In genomic region chr7:116246696-116247376, GRCm38 (mm10) we compare ENCODE assay signal across 9 mouse cellular contexts.
DNase-seq lines count a peak whose midpoint lies in the region; ATAC-seq and TF ChIP-seq lines count a peak whose summit lies in the region.
"Had no signal": no experiment of that assay in that cellular context is flagged by ENCODE, and none has a peak within 500 bp of the region (broad histone marks: within the 10 kb centered on the region; RNA-seq: fewer than 3 reads in every experiment).

No protein-coding gene starts in this region.

- H3K4me2 ChIP-seq in heart, embryonic 13.5 days, result peak overlapping the region; percentile 69
- peak overlapping the region; percentile 12 for H3K4me2 ChIP-seq in midbrain, embryonic 11.5 days

- in situ Hi-C loops in ES-E14 (cut with MboI; ENCODE audit: low sequenced_read_pairs in 2 of 2, unreplicated experiment in 2 of 2), result no loop called here

- H3K9ac ChIP-seq in heart, embryonic 13.5 days, result peak overlapping the region; percentile 73
- peak overlapping the region; percentile 12; the same call in 1 of the 2 replicates for H3K9ac ChIP-seq in ES-E14 (ENCODE audit: insufficient read depth, low read depth, low read length, poor library complexity, severe bottlenecking)
- no peak overlapping the region for H3K9ac ChIP-seq in midbrain, embryonic 11.5 days (ENCODE audit: low read length)

- 13% methylated on average over 15 of the region's 15 CpGs for WGBS in heart, embryonic 13.5 days
- WGBS in midbrain, embryonic 11.5 days, result 36% methylated on average over 15 of the region's 15 CpGs

- ATAC-seq in heart, embryonic 13.5 days (ENCODE audit: extremely low read depth, insufficient number of reproducible peaks, low FRiP score, low TSS enrichment), result no peak; the same call in 1 of the 2 replicates
- ATAC-seq in granulocyte monocyte progenitor cell, adult 5-6 weeks (replicated peaks; ENCODE audit: poor library complexity, severe bottlenecking), result 0 out of 2 replicates have a peak, but pooled peaks have one; percentile 5
- ATAC-seq in midbrain, embryonic 11.5 days (ENCODE audit: low FRiP score), result peak; percentile 24; the same call in 1 of the 2 replicates
- ATAC-seq in erythroid progenitor cell, adult 5-6 weeks (replicated peaks; ENCODE audit: low FRiP score, poor library complexity, severe bottlenecking), result no peak
- ATAC-seq: Patski had no signal

- peak overlapping the region; percentile 72 for H3K27ac ChIP-seq in heart, embryonic 13.5 days (replicated peaks)
- no peak overlapping the region for H3K27ac ChIP-seq in ES-E14 (ENCODE audit: insufficient read depth, low read depth, low read length, poor library complexity, severe bottlenecking)
- H3K27ac ChIP-seq in midbrain, embryonic 11.5 days (ENCODE audit: low read depth, low read length), result no peak overlapping the region

- no peak for DNase-seq in heart, adult 9 months (ENCODE audit: low spot score in 2 of 2)
- DNase-seq in ES-E14 (ENCODE audit: low read depth, low spot score), result no peak
- no peak for DNase-seq in midbrain, embryonic 11.5 days (ENCODE audit: low spot score, missing footprints)
- no peak for DNase-seq in ovary, postnatal 14 days (ENCODE audit: low spot score)
- no peak for DNase-seq in frontal cortex, postnatal 36 days (ENCODE audit: low spot score in 2 of 2)

- H3K36me3 ChIP-seq in heart, embryonic 13.5 days, result no peaks in the 10 kb centered on the region
- H3K36me3 ChIP-seq in ES-E14 (ENCODE audit: control insufficient read depth, insufficient read depth, low read length, poor library complexity, severe bottlenecking), result peaks cover 4% of the 10 kb centered on the region; the same call in 1 of the 2 replicates
- H3K36me3 ChIP-seq in midbrain, embryonic 11.5 days (ENCODE audit: control insufficient read depth, insufficient read depth, low read length), result no peaks in the 10 kb centered on the region

- no peaks in the 10 kb centered on the region for H3K9me3 ChIP-seq in heart, embryonic 13.5 days
- H3K9me3 ChIP-seq in ES-E14 (ENCODE audit: control insufficient read depth, insufficient read depth, low read depth, low read length), result no peaks in the 10 kb centered on the region
- peaks cover 3% of the 10 kb centered on the region; the same call in 1 of the 2 replicates for H3K9me3 ChIP-seq in midbrain, embryonic 11.5 days (ENCODE audit: control insufficient read depth, low read length)

- peak overlapping the region; percentile 34 for H3K4me3 ChIP-seq in heart, embryonic 13.5 days
- H3K4me3 ChIP-seq in ES-E14 (ENCODE audit: insufficient read depth in 1 of 2, low read depth in 1 of 2, low read length in 2 of 2, poor library complexity in 1 of 2, severe bottlenecking in 1 of 2), result peak overlapping the region in 1 of 2 experiments; percentile 43; a peak in 1 of 4 replicates
- no peak overlapping the region for H3K4me3 ChIP-seq in midbrain, embryonic 11.5 days (ENCODE audit: low read depth, low read length)

- H3K4me1 ChIP-seq in heart, embryonic 13.5 days, result peaks cover 45% of the 10 kb centered on the region
- peaks cover 3 to 22% of the 10 kb centered on the region in 2 experiments; a peak in 2 of 4 replicates for H3K4me1 ChIP-seq in ES-E14 (ENCODE audit: control insufficient read depth in 2 of 2, insufficient read depth in 2 of 2, low read length in 2 of 2, poor library complexity in 1 of 2)
- peaks cover 11% of the 10 kb centered on the region; the same call in 1 of the 2 replicates for H3K4me1 ChIP-seq in midbrain, embryonic 11.5 days (ENCODE audit: control insufficient read depth, insufficient read depth, low read length)

- H3K27me3 ChIP-seq in heart, embryonic 13.5 days (replicated peaks), result no peaks in the 10 kb centered on the region
- no peaks in the 10 kb centered on the region for H3K27me3 ChIP-seq in midbrain, embryonic 11.5 days (ENCODE audit: control insufficient read depth, insufficient read depth, low read length)
- H3K27me3 ChIP-seq: Patski had no signal

TF ChIP-seq in ES-E14, 5 proteins besides CTCF, POLR2A, EP300 and RAD21:
- TF ChIP-seq HCFC1 (IDR thresholded peaks at IDR 0.05; ENCODE audit: borderline replicate concordance, insufficient read depth, low read length) (no peak), ZC3H11A (IDR thresholded peaks at IDR 0.05; ENCODE audit: borderline replicate concordance, low read depth, low read length) (no peak), CHD2 (IDR thresholded peaks at IDR 0.05; ENCODE audit: low read depth, low read length) (no peak), MAFK (IDR thresholded peaks at IDR 0.05; ENCODE audit: insufficient read depth, low read depth, low read length) (no peak)

Comparison
In these comparisons a context has a peak if more than half of its experiments do, and no peak if none do; other contexts are left out.
1. ATAC-seq: peak in granulocyte monocyte progenitor cell, adult 5-6 weeks (single experiment) and midbrain, embryonic 11.5 days (single experiment); none in heart, embryonic 13.5 days (single experiment) and erythroid progenitor cell, adult 5-6 weeks (single experiment).